Mouse (Mus musculus): ENCODE results near the gene Tmem94. TPM values are rescaled to one million over a fixed set of nuclear protein-coding genes. Genes with fewer than 3 reads are reported as not detected.

Tmem94 gene
- polyA plus RNA-seq (2016; fragmentation: Nextera tagmentation; extraction: Ambion mirVana), result 42.4 and 47.0 TPM in 2 replicates

GRCm38 (mm10) chr11:115765103-115765606, at the start of gene Tmem94:
TSS of gene Tmem94 (plus strand) at chr11:115765433.
- no peaks in the 10 kb centered on the region for H3K9me3 ChIP-seq
- H3K27ac ChIP-seq (replicated peaks), result peak within 1 kb of the TSS; percentile 79
- no peaks in the 10 kb centered on the region for H3K27me3 ChIP-seq
- peaks cover 22% of the 10 kb centered on the region for H3K4me1 ChIP-seq
- WGBS, result under 1% methylated on average over 30 of the region's 32 CpGs
- H3K4me2 ChIP-seq (replicated peaks), result peak within 1 kb of the TSS; percentile 66
- H3K36me3 ChIP-seq, result no peaks in the 10 kb centered on the region
- peak within 1 kb of the TSS; percentile 85 for H3K9ac ChIP-seq (replicated peaks)
- H3K4me3 ChIP-seq, result peak within 1 kb of the TSS; percentile 74
- peak; percentile 97 for ATAC-seq (ENCODE audit: low FRiP score, low read depth)

- no peak for ATAC-seq (ENCODE audit: low FRiP score, low read depth)
- no peak overlapping the region for H3K4me2 ChIP-seq (replicated peaks)
- H3K27ac ChIP-seq (replicated peaks), result no peak overlapping the region
- no peak overlapping the region for H3K4me3 ChIP-seq
- no peaks in the 10 kb centered on the region for H3K9me3 ChIP-seq
- H3K4me1 ChIP-seq, result no peaks in the 10 kb centered on the region
- H3K27me3 ChIP-seq, result no peaks in the 10 kb centered on the region
- WGBS, result 74% methylated on average over 15 of the region's 15 CpGs
- no peaks in the 10 kb centered on the region for H3K36me3 ChIP-seq
- no peak overlapping the region for H3K9ac ChIP-seq (replicated peaks)
Observed at GRCm38 (mm10) chr11:115716410-115717338, 48.6 kb upstream of the Tmem94 start.

GRCm38 (mm10) chr11:115717660-115718390, 47.4 kb upstream of the Tmem94 start:
- no peaks in the 10 kb centered on the region for H3K36me3 ChIP-seq
- H3K27me3 ChIP-seq, result no peaks in the 10 kb centered on the region
- no peak overlapping the region for H3K9ac ChIP-seq (replicated peaks)
- H3K9me3 ChIP-seq, result no peaks in the 10 kb centered on the region
- no peak for ATAC-seq (ENCODE audit: low FRiP score, low read depth)
- WGBS, result 53% methylated on average over 8 of the region's 8 CpGs
- H3K27ac ChIP-seq (replicated peaks), result no peak overlapping the region
- no peak overlapping the region for H3K4me3 ChIP-seq
- H3K4me1 ChIP-seq, result no peaks in the 10 kb centered on the region
- H3K4me2 ChIP-seq (replicated peaks), result no peak overlapping the region

GRCm38 (mm10) chr11:115722638-115723037, 42.6 kb upstream of the Tmem94 start:
- ATAC-seq (ENCODE audit: low FRiP score, low read depth), result no peak

GRCm38 (mm10) chr11:115723231-115723630, 42.0 kb upstream of the Tmem94 start:
- no peak for ATAC-seq (ENCODE audit: low FRiP score, low read depth)
- H3K27ac ChIP-seq (replicated peaks), result no peak overlapping the region
- no peaks in the 10 kb centered on the region for H3K9me3 ChIP-seq
- 67% methylated on average over 2 of the region's 2 CpGs for WGBS
- no peak overlapping the region for H3K4me3 ChIP-seq
- H3K4me1 ChIP-seq, result no peaks in the 10 kb centered on the region
- no peaks in the 10 kb centered on the region for H3K27me3 ChIP-seq
- no peak overlapping the region for H3K9ac ChIP-seq (replicated peaks)
- H3K4me2 ChIP-seq (replicated peaks), result no peak overlapping the region
- H3K36me3 ChIP-seq, result no peaks in the 10 kb centered on the region

More at GRCm38 (mm10) chr11:115722638-115723037, 42.6 kb upstream of the Tmem94 start:
- no peak overlapping the region for H3K27ac ChIP-seq (replicated peaks)
- no peaks in the 10 kb centered on the region for H3K27me3 ChIP-seq
- WGBS, result 24% methylated on average over 14 of the region's 14 CpGs
- H3K9ac ChIP-seq (replicated peaks), result no peak overlapping the region
- 0 out of 2 replicates have a peak overlapping the region, but pooled peaks have one; percentile 22 for H3K4me2 ChIP-seq (replicated peaks)
- H3K4me3 ChIP-seq, result no peak overlapping the region
- no peaks in the 10 kb centered on the region for H3K4me1 ChIP-seq
- no peaks in the 10 kb centered on the region for H3K36me3 ChIP-seq
- no peaks in the 10 kb centered on the region for H3K9me3 ChIP-seq

GRCm38 (mm10) chr11:115734041-115734686, 31.1 kb upstream of the Tmem94 start:
- ATAC-seq (ENCODE audit: low FRiP score, low read depth), result no peak
- Histone ChIP-seq H3K9ac (replicated peaks) (no peak overlapping the region), H3K9me3 (no peaks in the 10 kb centered on the region), H3K4me1 (peaks cover 18% of the 10 kb centered on the region), H3K27ac (replicated peaks) (no peak overlapping the region), H3K4me3 (no peak overlapping the region), H3K4me2 (replicated peaks) (no peak overlapping the region), H3K36me3 (no peaks in the 10 kb centered on the region), H3K27me3 (no peaks in the 10 kb centered on the region)
- WGBS, result 74% methylated on average over 11 of the region's 11 CpGs

GRCm38 (mm10) chr11:115737608-115738208, 27.5 kb upstream of the Tmem94 start:
- H3K9ac ChIP-seq (replicated peaks), result no peak overlapping the region
- no peaks in the 10 kb centered on the region for H3K36me3 ChIP-seq
- peak; percentile 62; the same call in 1 of the 2 replicates for ATAC-seq (ENCODE audit: low FRiP score, low read depth)
- no peak overlapping the region for H3K4me3 ChIP-seq
- H3K4me1 ChIP-seq, result peaks cover 18% of the 10 kb centered on the region
- WGBS, result 22% methylated on average over 10 of the region's 10 CpGs
- no peaks in the 10 kb centered on the region for H3K9me3 ChIP-seq
- H3K4me2 ChIP-seq (replicated peaks), result 0 out of 2 replicates have a peak overlapping the region, but pooled peaks have one; percentile 7
- H3K27ac ChIP-seq (replicated peaks), result peak overlapping the region; percentile 56
- H3K27me3 ChIP-seq, result no peaks in the 10 kb centered on the region

GRCm38 (mm10) chr11:115738275-115738885, 26.9 kb upstream of the Tmem94 start:
- 0 out of 2 replicates have a peak overlapping the region, but pooled peaks have one; percentile 7 for H3K4me2 ChIP-seq (replicated peaks)
- 56% methylated on average over 13 of the region's 13 CpGs for WGBS
- H3K9me3 ChIP-seq, result no peaks in the 10 kb centered on the region
- H3K27ac ChIP-seq (replicated peaks), result peak overlapping the region; percentile 56
- no peaks in the 10 kb centered on the region for H3K36me3 ChIP-seq
- H3K4me3 ChIP-seq, result no peak overlapping the region
- ATAC-seq (ENCODE audit: low FRiP score, low read depth), result no peak
- peaks cover 18% of the 10 kb centered on the region for H3K4me1 ChIP-seq
- H3K9ac ChIP-seq (replicated peaks), result no peak overlapping the region
- H3K27me3 ChIP-seq, result no peaks in the 10 kb centered on the region

- Histone ChIP-seq H3K36me3 (no peaks in the 10 kb centered on the region), H3K27ac (replicated peaks) (no peak overlapping the region), H3K4me3 (no peak overlapping the region), H3K4me2 (replicated peaks) (no peak overlapping the region), H3K27me3 (no peaks in the 10 kb centered on the region), H3K9me3 (no peaks in the 10 kb centered on the region), H3K4me1 (peaks cover 14% of the 10 kb centered on the region), H3K9ac (replicated peaks) (no peak overlapping the region)
- no peak for ATAC-seq (ENCODE audit: low FRiP score, low read depth)
- WGBS, result 92% methylated on average over 11 of the region's 11 CpGs
Observed at GRCm38 (mm10) chr11:115741070-115741469, 24.2 kb upstream of the Tmem94 start.

GRCm38 (mm10) chr11:115742926-115743325, 22.3 kb upstream of the Tmem94 start:
- Histone ChIP-seq H3K4me3 (no peak overlapping the region), H3K4me1 (peaks cover 18% of the 10 kb centered on the region), H3K9ac (replicated peaks) (no peak overlapping the region), H3K27ac (replicated peaks) (no peak overlapping the region), H3K27me3 (no peaks in the 10 kb centered on the region), H3K4me2 (replicated peaks) (no peak overlapping the region), H3K9me3 (no peaks in the 10 kb centered on the region), H3K36me3 (no peaks in the 10 kb centered on the region)
- ATAC-seq (ENCODE audit: low FRiP score, low read depth), result no peak
- 87% methylated on average over 9 of the region's 9 CpGs for WGBS

- H3K9me3 ChIP-seq, result no peaks in the 10 kb centered on the region
- no peak overlapping the region for H3K27ac ChIP-seq (replicated peaks)
- H3K27me3 ChIP-seq, result no peaks in the 10 kb centered on the region
- no peaks in the 10 kb centered on the region for H3K36me3 ChIP-seq
- no peak overlapping the region for H3K4me3 ChIP-seq
- H3K9ac ChIP-seq (replicated peaks), result no peak overlapping the region
- 90% methylated on average over 5 of the region's 5 CpGs for WGBS
- no peak overlapping the region for H3K4me2 ChIP-seq (replicated peaks)
- no peak for ATAC-seq (ENCODE audit: low FRiP score, low read depth)
- peaks cover 9% of the 10 kb centered on the region; the same call in 1 of the 2 replicates for H3K4me1 ChIP-seq
Observed at GRCm38 (mm10) chr11:115744385-115744784, 20.8 kb upstream of the Tmem94 start.

All from midbrain, embryonic 12.5 days (tissue).